Mouse (Mus musculus) ES-E14 (cell line): ENCODE data around the gene Teddm2. TPM values are rescaled to one million over a fixed set of nuclear protein-coding genes. Genes with fewer than 3 reads are reported as not detected.

Experiments used
- DNase-seq: peaks from one replicate; pipeline ENCODE4 v3.0.0-alpha.2; 2013; ENCODE audit warnings: low read depth, low spot score
- H3K27ac ChIP-seq: 2 replicates; pipeline ENCODE4 v1.5.1; 2012; ENCODE audit warnings: low read depth, mild to moderate bottlenecking, low read length, moderate library complexity, mixed read lengths; ENCODE audit not compliant: poor library complexity, insufficient read depth, severe bottlenecking
- H3K36me3 ChIP-seq: 2 replicates; pipeline ENCODE4 v1.6.1; 2012; ENCODE audit warnings: mild to moderate bottlenecking, low read length, moderate library complexity, mixed read lengths; ENCODE audit not compliant: control insufficient read depth, poor library complexity, insufficient read depth, severe bottlenecking
- H3K4me1 ChIP-seq, 2 experiments: fragments of 150-350 bp in 1 of 2; sonication (generic) in 1 of 2; 2 replicates each; pipeline ENCODE4 v1.6.1; 2012; ENCODE audit warnings: low read length in 2 of 2, mild to moderate bottlenecking in 1 of 2, mixed read lengths in 1 of 2; ENCODE audit not compliant: control insufficient read depth in 2 of 2, insufficient read depth in 2 of 2, poor library complexity in 1 of 2
- H3K4me3 ChIP-seq, 2 experiments: fragments of 150-350 bp in 1 of 2; sonication (generic) in 1 of 2; 2 replicates each; pipeline ENCODE4 v1.5.1; 2012; ENCODE audit warnings: low read length in 2 of 2, low read depth in 1 of 2, mild to moderate bottlenecking in 1 of 2, mixed read lengths in 1 of 2; ENCODE audit not compliant: insufficient read depth in 1 of 2, poor library complexity in 1 of 2, severe bottlenecking in 1 of 2
- H3K9ac ChIP-seq: 2 replicates; pipeline ENCODE4 v1.6.1; 2012; ENCODE audit warnings: low read depth, mild to moderate bottlenecking, low read length, mixed read lengths; ENCODE audit not compliant: poor library complexity, insufficient read depth, severe bottlenecking
- H3K9me3 ChIP-seq: fragments of 150-350 bp; sonication (generic); 2 replicates; pipeline ENCODE4 v1.6.1; 2012; ENCODE audit warnings: low read depth, mild to moderate bottlenecking, low read length; ENCODE audit not compliant: control insufficient read depth, insufficient read depth
- CHD2 ChIP-seq: IDR thresholded peaks from 2 replicates; pipeline ENCODE4 v1.6.1; 2014; ENCODE audit warnings: mild to moderate bottlenecking, low read depth, low read length, inconsistent platforms
- HCFC1 ChIP-seq: IDR thresholded peaks from 2 replicates; pipeline ENCODE4 v1.6.1; 2012; ENCODE audit warnings: low read length, inconsistent platforms, borderline replicate concordance; ENCODE audit not compliant: insufficient read depth
- MAFK ChIP-seq: IDR thresholded peaks from 2 replicates; pipeline ENCODE4 v1.6.1; 2014; ENCODE audit warnings: mild to moderate bottlenecking, low read depth, low read length, inconsistent platforms; ENCODE audit not compliant: insufficient read depth
- ZC3H11A ChIP-seq: IDR thresholded peaks from 2 replicates; pipeline ENCODE4 v1.6.1; 2012; ENCODE audit warnings: low read depth, mild to moderate bottlenecking, inconsistent platforms, low read length, borderline replicate concordance
- ZNF384 ChIP-seq: IDR thresholded peaks from 2 replicates; pipeline ENCODE4 v1.6.1; 2012; ENCODE audit warnings: low read depth, low read length, inconsistent platforms
- in situ Hi-C, 2 experiments: fragments of 600-800 bp; cut with MboI; formaldehyde crosslinking; loops; one replicate each; pipeline ENCODE4 v1.15.1; 2025; ENCODE audit warnings: low sequenced_read_pairs in 2 of 2, inconsistent platforms in 1 of 2; ENCODE audit not compliant: unreplicated experiment in 2 of 2
- total RNA-seq: library from RNA; depleted of rRNA; stranded (reverse); fragments of 300-350 nt; gene quantifications from 2 replicates; pipeline ENCODE4 v1.2.3, GENCODE M21; 2012

The Teddm2 gene
- total RNA-seq, 1 experiment, result 0.62 TPM

GRCm38 (mm10) chr1:153908741-153909140 is 8.7 kb upstream of the Teddm2 start:
- DNase-seq, result no peak
- in situ Hi-C loops, result no loop called here
- no peak overlapping the region for H3K27ac ChIP-seq
- TF ChIP-seq ZNF384 (no peak), CHD2 (no peak), MAFK (no peak), ZC3H11A (no peak), HCFC1 (no peak)
- H3K4me1 ChIP-seq, result no peaks in the 10 kb centered on the region
- no peaks in the 10 kb centered on the region for H3K9me3 ChIP-seq
- peaks cover 52% of the 10 kb centered on the region for H3K36me3 ChIP-seq
- no peak overlapping the region for H3K4me3 ChIP-seq
- no peak overlapping the region for H3K9ac ChIP-seq

DNA sequence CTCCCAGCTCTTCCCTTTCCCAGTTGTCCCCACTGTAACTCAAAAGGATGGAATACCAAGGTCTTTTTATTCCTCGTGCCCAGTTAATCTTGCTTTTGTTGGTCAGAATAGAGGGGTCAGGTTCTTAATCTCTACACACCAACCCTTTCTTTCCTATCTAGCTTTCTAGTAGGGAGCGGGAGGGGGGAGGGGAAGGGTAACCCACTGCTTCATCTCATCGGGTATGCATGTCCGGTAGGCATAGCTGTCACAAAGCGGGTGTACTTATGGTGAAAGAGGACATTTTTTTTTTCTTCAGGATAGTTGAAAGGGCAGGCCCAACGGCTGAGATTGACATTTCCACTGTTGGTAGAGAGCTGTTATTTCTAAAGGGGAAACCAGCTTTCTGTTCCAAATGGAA is 8.2 kb upstream of the Teddm2 start:
- Histone ChIP-seq H3K27ac (no peak overlapping the region), H3K4me1 (no peaks in the 10 kb centered on the region), H3K9me3 (no peaks in the 10 kb centered on the region), H3K9ac (no peak overlapping the region), H3K36me3 (peaks cover 56% of the 10 kb centered on the region), H3K4me3 (no peak overlapping the region)
- DNase-seq, result no peak
- in situ Hi-C loops, result no loop called here
- TF ChIP-seq MAFK, result no peak
- TF ChIP-seq HCFC1, result no peak
- no peak for TF ChIP-seq ZC3H11A
- TF ChIP-seq ZNF384, result no peak
- no peak for TF ChIP-seq CHD2

GRCm38 (mm10) chr1:153905884-153906283 is 5.9 kb upstream of the Teddm2 start:
- Histone ChIP-seq H3K4me1 (peaks cover 0 to 4% of the 10 kb centered on the region in 2 experiments; a peak in 1 of 4 replicates), H3K9ac (no peak overlapping the region), H3K9me3 (no peaks in the 10 kb centered on the region), H3K4me3 (no peak overlapping the region), H3K36me3 (peaks cover 63% of the 10 kb centered on the region), H3K27ac (no peak overlapping the region)
- TF ChIP-seq CHD2, result no peak
- no peak for TF ChIP-seq ZNF384
- TF ChIP-seq HCFC1, result no peak
- no peak for TF ChIP-seq MAFK
- TF ChIP-seq ZC3H11A, result no peak
- no peak for DNase-seq
- in situ Hi-C loops, result no loop called here

DNA sequence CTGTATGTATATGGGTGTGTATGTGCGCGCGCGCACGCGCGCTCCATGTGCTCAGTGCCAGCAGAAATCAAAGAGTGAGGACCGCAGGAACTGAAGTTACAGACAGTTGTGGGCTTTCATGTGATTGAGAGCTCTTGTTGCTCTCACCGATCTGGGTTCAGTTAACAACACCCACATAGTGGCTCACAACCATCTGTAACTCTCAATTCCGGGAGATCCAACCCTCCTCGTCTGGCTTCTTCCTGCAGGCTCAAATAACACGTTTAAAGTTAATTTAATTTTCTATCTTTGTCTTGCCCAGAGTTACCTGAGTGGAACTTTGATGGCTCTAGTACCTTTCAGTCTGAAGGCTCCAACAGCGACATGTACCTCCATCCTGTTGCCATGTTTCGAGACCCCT is 4.2 kb upstream of the Teddm2 start:
- Histone ChIP-seq H3K9ac (no peak overlapping the region), H3K36me3 (peaks cover 55% of the 10 kb centered on the region), H3K9me3 (no peaks in the 10 kb centered on the region), H3K27ac (no peak overlapping the region), H3K4me3 (no peak overlapping the region), H3K4me1 (peaks cover 0 to 4% of the 10 kb centered on the region in 2 experiments; a peak in 1 of 4 replicates)
- in situ Hi-C loops, result no loop called here
- no peak for DNase-seq
- TF ChIP-seq MAFK, result no peak
- TF ChIP-seq ZNF384, result no peak
- TF ChIP-seq ZC3H11A, result no peak
- no peak for TF ChIP-seq HCFC1
- no peak for TF ChIP-seq CHD2

GRCm38 (mm10) chr1:153903006-153903405 is 3.0 kb upstream of the Teddm2 start:
- peaks cover 46% of the 10 kb centered on the region for H3K36me3 ChIP-seq

More at GRCm38 (mm10) chr1:153903006-153903405, 3.0 kb upstream of the Teddm2 start:
- no peak for DNase-seq
- Histone ChIP-seq H3K9ac (no peak overlapping the region), H3K4me3 (no peak overlapping the region), H3K27ac (no peak overlapping the region), H3K9me3 (no peaks in the 10 kb centered on the region), H3K4me1 (peaks cover 3 to 4% of the 10 kb centered on the region in 2 experiments; a peak in 1 of 4 replicates)
- TF ChIP-seq MAFK, result no peak
- no peak for TF ChIP-seq CHD2
- TF ChIP-seq ZC3H11A, result no peak
- no peak for TF ChIP-seq HCFC1
- no peak for TF ChIP-seq ZNF384
- in situ Hi-C loops, result no loop called here
